Mouse (Mus musculus) olfactory bulb, adult 2 months (tissue): ENCODE data around the gene Cib1.

Experiments used
- CTCF ChIP-seq: fragments of 200-500 bp; IDR thresholded peaks from 2 replicates; pipeline ENCODE4 v1.5.1; 2012; ENCODE audit warnings: low read depth, mild to moderate bottlenecking, low read length, moderate library complexity; ENCODE audit not compliant: insufficient read depth
- POLR2A ChIP-seq: fragments of 200-500 bp; IDR thresholded peaks from 2 replicates; pipeline ENCODE4 v1.6.1; 2012; ENCODE audit warnings: mild to moderate bottlenecking, low read depth, low read length, moderate library complexity; ENCODE audit not compliant: insufficient read depth

- TF ChIP-seq CTCF (no peak), POLR2A (no peak)
Measured at GRCm38 (mm10) chr7:80179327-80179726, 53.3 kb downstream of the Cib1 start.
